Mouse (Mus musculus) lung, postnatal 25 days (tissue): ENCODE results near the gene Prss50.

Experiments
- DNase-seq: peaks from one replicate; pipeline ENCODE4 v3.0.0; 2022; ENCODE audit warnings: low spot score

Gene Prss50

GRCm38 (mm10) chr9:110874660-110875191, 17.0 kb downstream of the Prss50 start:
- DNase-seq, result no peak

GRCm38 (mm10) chr9:110875288-110875695, 17.5 kb downstream of the Prss50 start:
- no peak for DNase-seq

- no peak for DNase-seq
Observed at GRCm38 (mm10) chr9:110877353-110877752, 19.6 kb downstream of the Prss50 start.

- DNase-seq, result peak; percentile 57
Observed at GRCm38 (mm10) chr9:110877888-110878287, 20.1 kb downstream of the Prss50 start.

GRCm38 (mm10) chr9:110879191-110879920, 21.6 kb downstream of the Prss50 start, which contains the start of gene Als2cl:
Als2cl (plus strand) TSS chr9:110879870.
- no peak for DNase-seq

- peak; percentile 90 for DNase-seq
Observed at GRCm38 (mm10) chr9:110879998-110880561, 22.3 kb downstream of the Prss50 start, which contains the start of gene Tmie. Tmie (minus strand) TSS chr9:110880113.

GRCm38 (mm10) chr9:110880772-110881171, 23.0 kb downstream of the Prss50 start:
- DNase-seq, result peak; percentile 81

- DNase-seq, result peak; percentile 80
Observed at GRCm38 (mm10) chr9:110881953-110882352, 24.2 kb downstream of the Prss50 start.

GRCm38 (mm10) chr9:110887388-110888303, 29.9 kb downstream of the Prss50 start:
- DNase-seq, result no peak

GRCm38 (mm10) chr9:110888935-110889334, 31.2 kb downstream of the Prss50 start:
- no peak for DNase-seq

- no peak for DNase-seq
Observed at GRCm38 (mm10) chr9:110890026-110890783, 32.4 kb downstream of the Prss50 start.

GRCm38 (mm10) chr9:110891077-110891828, 33.5 kb downstream of the Prss50 start:
- DNase-seq, result peak; percentile 32

GRCm38 (mm10) chr9:110892552-110892951, 34.8 kb downstream of the Prss50 start:
- no peak for DNase-seq

GRCm38 (mm10) chr9:110893429-110893828, 35.7 kb downstream of the Prss50 start:
- no peak for DNase-seq

GRCm38 (mm10) chr9:110895507-110895906, 37.7 kb downstream of the Prss50 start:
- DNase-seq, result no peak

- no peak for DNase-seq
Observed at GRCm38 (mm10) chr9:110895994-110896393, 38.2 kb downstream of the Prss50 start.

- DNase-seq, result peak; percentile 34
Observed at GRCm38 (mm10) chr9:110896595-110896994, 38.8 kb downstream of the Prss50 start.

- no peak for DNase-seq
Observed at GRCm38 (mm10) chr9:110899451-110900008, 41.8 kb downstream of the Prss50 start.

- no peak for DNase-seq
Observed at GRCm38 (mm10) chr9:110901204-110901603, 43.4 kb downstream of the Prss50 start.

- no peak for DNase-seq
Observed at GRCm38 (mm10) chr9:110902271-110902670, 44.5 kb downstream of the Prss50 start.
